Mouse (Mus musculus): ENCODE measurements around the gene Lrrc4.

DNA sequence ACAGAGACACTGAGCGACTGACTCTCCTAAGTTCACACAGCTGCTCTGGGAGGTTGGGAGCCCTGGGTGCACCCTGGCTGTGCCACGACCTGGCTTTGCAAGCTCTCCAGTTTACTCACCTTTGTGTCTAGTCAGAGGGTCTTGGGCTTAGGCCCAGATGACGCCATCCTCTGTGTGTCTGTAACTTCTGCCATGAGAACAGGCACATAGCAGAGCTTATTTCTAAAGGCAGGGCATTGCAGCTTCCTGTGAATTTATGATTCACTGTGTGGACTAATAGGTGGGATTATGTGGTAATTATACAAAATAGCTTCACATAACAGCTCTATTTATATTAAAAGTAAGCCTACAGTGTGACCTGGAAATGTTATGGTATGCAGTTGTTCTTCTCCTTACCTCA, 168.5 kb downstream of the Lrrc4 start:
- TF ChIP-seq CTCF (IDR thresholded peaks at IDR 0.05) (no peak), EP300 (IDR thresholded peaks at IDR 0.05) (no peak)
